Mouse (Mus musculus) right cerebral cortex, postnatal 10 days (tissue): ENCODE data around the gene C1qtnf1.

Source experiments
- DNase-seq, 2 experiments: peaks; one replicate each; pipeline ENCODE4 v3.0.0; 2021; ENCODE audit warnings: low spot score in 2 of 2

The C1qtnf1 gene

DNA sequence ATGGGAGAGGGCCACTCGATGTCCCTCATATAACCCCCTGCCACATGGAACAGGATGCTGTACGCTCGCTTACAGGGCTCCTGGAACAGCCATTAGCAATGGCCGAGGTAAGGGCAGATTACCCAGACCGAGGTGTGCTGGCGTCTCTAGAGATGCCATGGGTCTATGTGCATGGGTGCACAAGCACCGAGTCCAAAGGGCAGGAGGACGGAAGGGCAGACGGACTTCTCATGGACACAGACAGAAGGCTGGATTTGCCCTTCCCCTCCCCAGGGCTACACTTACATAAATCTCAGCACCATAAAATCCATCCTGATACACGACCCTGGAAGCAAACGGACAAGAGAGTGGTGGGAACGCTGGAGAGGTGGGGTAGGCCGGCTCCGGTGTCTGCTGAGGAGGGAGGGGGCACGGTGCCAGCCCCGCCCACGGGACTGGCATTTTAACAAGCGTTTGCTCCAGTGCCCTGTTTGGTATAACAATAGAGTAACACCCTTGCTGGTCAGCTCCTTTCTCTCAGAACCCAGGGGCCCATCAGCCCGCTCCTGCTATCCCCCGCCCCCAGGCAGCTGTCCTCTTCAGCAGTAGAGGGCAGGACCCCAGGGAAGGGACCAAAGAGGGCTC, 68.2 kb downstream of the C1qtnf1 start:
- DNase-seq = no peak
